Mouse (Mus musculus) macrophage (primary cell): Measurements from ENCODE around the gene Cish. TPM values are rescaled to one million over a fixed set of nuclear protein-coding genes. Genes with fewer than 3 reads are reported as not detected.
A peak's percentile ranks its signal among the peaks of the same experiment; 100 is the strongest.

ENCODE experiments used
- H3K27ac ChIP-seq: fragments of 350-480 bp; formaldehyde crosslinking; 2 replicates; pipeline ENCODE4 v1.9.0; 2021
- H3K36me3 ChIP-seq: fragments of 350-480 bp; formaldehyde crosslinking; 2 replicates; pipeline ENCODE4 v1.9.0; 2021; ENCODE audit errors: inconsistent target
- H3K4me3 ChIP-seq: fragments of 350-480 bp; formaldehyde crosslinking; 2 replicates; pipeline ENCODE4 v1.9.0; 2021; ENCODE audit errors: inconsistent target
- H3K79me2 ChIP-seq: fragments of 350-480 bp; formaldehyde crosslinking; 2 replicates; pipeline ENCODE4 v1.9.0; 2021; ENCODE audit errors: inconsistent target
- WGBS: methylation state at CpG from one replicate; pipeline ENCODE4 v1.1.7; 2026; ENCODE audit warnings: inconsistent platforms; ENCODE audit not compliant: missing documents; 5-methylcytosine and 5-hydroxymethylcytosine counted together
- polyA plus RNA-seq: library from polyadenylated mRNA; stranded (reverse); fragments of 250-400 nt; gene quantifications from 3 replicates; pipeline ENCODE4 v1.2.4, GENCODE M21; 2018; ENCODE audit warnings: inconsistent platforms

The Cish gene
- polyA plus RNA-seq, 1 experiment from 2014 or later: 0.29 TPM

- H3K36me3 ChIP-seq: no peaks in the 10 kb centered on the region
- 87% methylated on average over 6 of the region's 6 CpGs for WGBS
- H3K4me3 ChIP-seq: no peak overlapping the region
- no peak overlapping the region for H3K27ac ChIP-seq
- H3K79me2 ChIP-seq: no peaks in the 10 kb centered on the region
These were observed 38.5 kb downstream of the Cish start for GRCm38 (mm10) chr9:107334356-107334755.

GRCm38 (mm10) chr9:107335046-107335445 lies 39.2 kb downstream of the Cish start:
- H3K79me2 ChIP-seq: no peaks in the 10 kb centered on the region
- 93% methylated on average over 5 of the region's 5 CpGs for WGBS
- no peaks in the 10 kb centered on the region for H3K36me3 ChIP-seq
- H3K4me3 ChIP-seq: no peak overlapping the region
- no peak overlapping the region for H3K27ac ChIP-seq

- no peak overlapping the region for H3K4me3 ChIP-seq
- no peaks in the 10 kb centered on the region for H3K79me2 ChIP-seq
- H3K27ac ChIP-seq: no peak overlapping the region
- H3K36me3 ChIP-seq: no peaks in the 10 kb centered on the region
- 7% methylated on average over 5 of the region's 5 CpGs for WGBS
These were observed 40.1 kb downstream of the Cish start for GRCm38 (mm10) chr9:107335909-107336308.

GRCm38 (mm10) chr9:107336386-107336785 lies 40.6 kb downstream of the Cish start:
- Histone ChIP-seq H3K4me3 (no peak overlapping the region), H3K36me3 (no peaks in the 10 kb centered on the region), H3K79me2 (no peaks in the 10 kb centered on the region), H3K27ac (no peak overlapping the region)
- WGBS: 93% methylated on average over 6 of the region's 6 CpGs

GRCm38 (mm10) chr9:107338172-107338883 lies 42.5 kb downstream of the Cish start, which contains the start of gene Hemk1:
Gene Hemk1 (minus strand): TSS chr9:107338350.
- H3K27ac ChIP-seq: peak within 1 kb of the TSS; percentile 38
- H3K36me3 ChIP-seq: no peaks in the 10 kb centered on the region
- no peaks in the 10 kb centered on the region for H3K79me2 ChIP-seq
- WGBS: 5% methylated on average over 29 of the region's 30 CpGs
- H3K4me3 ChIP-seq: peak within 1 kb of the TSS; percentile 75

- WGBS: under 1% methylated on average over 29 of the region's 34 CpGs
- Histone ChIP-seq H3K79me2 (no peaks in the 10 kb centered on the region), H3K27ac (no peak within 1 kb of the TSS), H3K4me3 (peak within 1 kb of the TSS; percentile 24; the same call in 1 of the 2 replicates), H3K36me3 (no peaks in the 10 kb centered on the region)
These were observed 44.5 kb downstream of the Cish start, which contains the start of gene 6430571L13Rik for GRCm38 (mm10) chr9:107340267-107340859. Gene 6430571L13Rik (plus strand): TSS chr9:107340602.

- H3K27ac ChIP-seq: no peak overlapping the region
- H3K4me3 ChIP-seq: peak overlapping the region; percentile 24; the same call in 1 of the 2 replicates
- H3K36me3 ChIP-seq: no peaks in the 10 kb centered on the region
- 61% methylated on average over 12 of the region's 12 CpGs for WGBS
- H3K79me2 ChIP-seq: no peaks in the 10 kb centered on the region
These were observed 45.3 kb downstream of the Cish start for GRCm38 (mm10) chr9:107340911-107341645.

- Histone ChIP-seq H3K36me3 (no peaks in the 10 kb centered on the region), H3K27ac (no peak overlapping the region), H3K79me2 (no peaks in the 10 kb centered on the region), H3K4me3 (no peak overlapping the region)
- 92% methylated on average over 11 of the region's 11 CpGs for WGBS
These were observed 46.4 kb downstream of the Cish start for GRCm38 (mm10) chr9:107342201-107342709.

GRCm38 (mm10) chr9:107343146-107343943 lies 47.5 kb downstream of the Cish start:
- H3K4me3 ChIP-seq: no peak overlapping the region
- H3K36me3 ChIP-seq: no peaks in the 10 kb centered on the region
- H3K79me2 ChIP-seq: no peaks in the 10 kb centered on the region
- H3K27ac ChIP-seq: no peak overlapping the region
- 94% methylated on average over 8 of the region's 8 CpGs for WGBS

- Histone ChIP-seq H3K27ac (no peak overlapping the region), H3K79me2 (no peaks in the 10 kb centered on the region), H3K36me3 (no peaks in the 10 kb centered on the region), H3K4me3 (no peak overlapping the region)
- 83% methylated on average over 6 of the region's 6 CpGs for WGBS
These were observed 48.2 kb downstream of the Cish start for GRCm38 (mm10) chr9:107344027-107344426.

- Histone ChIP-seq H3K27ac (no peak overlapping the region), H3K79me2 (no peaks in the 10 kb centered on the region), H3K4me3 (no peak overlapping the region), H3K36me3 (no peaks in the 10 kb centered on the region)
- 95% methylated on average over 8 of the region's 8 CpGs for WGBS
These were observed 50.3 kb downstream of the Cish start for GRCm38 (mm10) chr9:107346081-107346480.

- Histone ChIP-seq H3K79me2 (no peaks in the 10 kb centered on the region), H3K36me3 (no peaks in the 10 kb centered on the region), H3K4me3 (no peak overlapping the region), H3K27ac (no peak overlapping the region)
- 81% methylated on average over 9 of the region's 9 CpGs for WGBS
These were observed 51.9 kb downstream of the Cish start for GRCm38 (mm10) chr9:107347586-107348183.

GRCm38 (mm10) chr9:107349321-107349720 lies 53.5 kb downstream of the Cish start:
- Histone ChIP-seq H3K36me3 (no peaks in the 10 kb centered on the region), H3K79me2 (no peaks in the 10 kb centered on the region), H3K4me3 (no peak overlapping the region), H3K27ac (no peak overlapping the region)
- 77% methylated on average over 7 of the region's 7 CpGs for WGBS
